Mouse (Mus musculus) CH12.LX (cell line): ENCODE results near the gene Osbpl6. TPM values are rescaled to one million over a fixed set of nuclear protein-coding genes. Genes with fewer than 3 reads are reported as not detected.

Source experiments
- DNase-seq: peaks from one replicate; pipeline ENCODE4 v3.0.0-alpha.2; 2013; ENCODE audit errors: extremely low read depth
- H3K27ac ChIP-seq: 2 replicates; pipeline ENCODE4 v1.5.1; 2012; ENCODE audit warnings: low read depth, mild to moderate bottlenecking, control low read depth, moderate library complexity; ENCODE audit not compliant: insufficient read depth
- H3K27me3 ChIP-seq: replicated peaks from 2 replicates; pipeline ENCODE3; 2012; ENCODE audit warnings: inconsistent platforms
- H3K36me3 ChIP-seq, 2 experiments: replicated peaks in 1 of 2; 2 replicates each; pipeline versions ENCODE3 to v1.6.1; 2012; ENCODE audit warnings: inconsistent platforms in 1 of 2, low read length in 1 of 2, mild to moderate bottlenecking in 1 of 2, mixed read lengths in 1 of 2, moderate library complexity in 1 of 2; ENCODE audit not compliant: control insufficient read depth in 1 of 2, insufficient read depth in 1 of 2
- H3K4me1 ChIP-seq, 2 experiments: 2 replicates each; pipeline ENCODE4 v1.6.1; 2012; ENCODE audit warnings: inconsistent platforms in 1 of 2, moderate library complexity in 1 of 2; ENCODE audit not compliant: insufficient read depth in 2 of 2, control insufficient read depth in 1 of 2
- H3K4me2 ChIP-seq: 2 replicates; pipeline ENCODE4 v1.6.1; 2012; ENCODE audit warnings: low read depth, mild to moderate bottlenecking, control low read depth; ENCODE audit not compliant: poor library complexity, insufficient read depth, severe bottlenecking
- H3K4me3 ChIP-seq, 3 experiments: fragments of 150-350 bp in 1 of 3; sonication (generic) in 1 of 3; replicated peaks in 1 of 3; 2 replicates each; pipeline versions ENCODE3 to v1.5.1; 2011 to 2012; ENCODE audit warnings: low read depth in 2 of 3, low read length in 2 of 3, mild to moderate bottlenecking in 2 of 3, moderate library complexity in 2 of 3, control low read depth in 1 of 3, improper control_type of control experiment in 1 of 3, inconsistent platforms in 1 of 3, mixed read lengths in 1 of 3; ENCODE audit not compliant: poor library complexity in 1 of 3
- H3K79me2 ChIP-seq: replicated peaks from 2 replicates; pipeline ENCODE4 v1.6.1; 2012; ENCODE audit warnings: mild to moderate bottlenecking, moderate library complexity; ENCODE audit not compliant: control insufficient read depth, poor library complexity, insufficient read depth, severe bottlenecking; ENCODE audit errors: extremely low read depth
- H3K9ac ChIP-seq: 2 replicates; pipeline ENCODE4 v1.6.1; 2012; ENCODE audit warnings: low read depth, mild to moderate bottlenecking, control low read depth, moderate library complexity; ENCODE audit not compliant: insufficient read depth
- H3K9me3 ChIP-seq: replicated peaks from 2 replicates; pipeline ENCODE3; 2012; ENCODE audit warnings: low read length, inconsistent platforms, mixed read lengths
- CHD2 ChIP-seq: IDR thresholded peaks from 2 replicates; pipeline ENCODE4 v1.6.1; 2011; ENCODE audit warnings: low read length, improper control_type of control experiment
- CTCF ChIP-seq, 2 experiments: IDR thresholded peaks in 1 of 2; conservative IDR thresholded peaks in 1 of 2; 2 replicates each; pipeline ENCODE4 v1.5.1; 2011 to 2012; ENCODE audit warnings: low read depth in 2 of 2, low read length in 2 of 2, improper control_type of control experiment in 1 of 2, inconsistent platforms in 1 of 2, mild to moderate bottlenecking in 1 of 2, moderate library complexity in 1 of 2
- E2F4 ChIP-seq: IDR thresholded peaks from 2 replicates; pipeline ENCODE4 v1.6.1; 2011; ENCODE audit warnings: low read depth, low read length, improper control_type of control experiment; ENCODE audit not compliant: insufficient replicate concordance
- EP300 ChIP-seq: IDR thresholded peaks from 2 replicates; pipeline ENCODE4 v1.6.1; 2011; ENCODE audit warnings: low read length, improper control_type of control experiment
- ETS1 ChIP-seq: conservative IDR thresholded peaks from 2 replicates; pipeline ENCODE4 v1.6.1; 2012; ENCODE audit warnings: low read depth, mild to moderate bottlenecking, inconsistent platforms, low read length, improper control_type of control experiment, moderate library complexity
- IRF4 ChIP-seq: IDR thresholded peaks from 2 replicates; pipeline ENCODE4 v1.6.1; 2014; ENCODE audit warnings: low read depth, mild to moderate bottlenecking, inconsistent platforms, low read length, improper control_type of control experiment
- JUN ChIP-seq: IDR thresholded peaks from 2 replicates; pipeline ENCODE4 v1.6.1; 2011; ENCODE audit warnings: low read depth, mild to moderate bottlenecking, low read length, improper control_type of control experiment, moderate library complexity; ENCODE audit not compliant: insufficient read depth
- MAFK ChIP-seq: IDR thresholded peaks from 2 replicates; pipeline ENCODE4 v1.6.1; 2011; ENCODE audit warnings: low read length, improper control_type of control experiment; ENCODE audit not compliant: insufficient replicate concordance
- MAZ ChIP-seq: IDR thresholded peaks from 2 replicates; pipeline ENCODE4 v1.6.1; 2012; ENCODE audit warnings: low read depth, mild to moderate bottlenecking, inconsistent platforms, low read length, improper control_type of control experiment, moderate library complexity
- MEF2A ChIP-seq: IDR thresholded peaks from 2 replicates; pipeline ENCODE4 v1.6.1; 2014; ENCODE audit warnings: low read depth, mild to moderate bottlenecking, inconsistent platforms, low read length, improper control_type of control experiment, borderline replicate concordance
- NRF1 ChIP-seq: IDR thresholded peaks from 2 replicates; pipeline ENCODE4 v1.6.1; 2014; ENCODE audit warnings: low read depth, mild to moderate bottlenecking, inconsistent platforms, low read length, improper control_type of control experiment, moderate library complexity
- PAX5 ChIP-seq: IDR thresholded peaks from 2 replicates; pipeline ENCODE4 v1.6.1; 2012; ENCODE audit warnings: low read length, inconsistent platforms, mixed read lengths
- POLR2A ChIP-seq: IDR thresholded peaks from 2 replicates; pipeline ENCODE4 v1.6.1; 2011; ENCODE audit warnings: low read depth, mild to moderate bottlenecking, improper control_type of control experiment, low read length
- SIN3A ChIP-seq: IDR thresholded peaks from 2 replicates; pipeline ENCODE4 v1.6.1; 2012; ENCODE audit warnings: low read length, improper control_type of control experiment, inconsistent platforms
- USF1 ChIP-seq: IDR thresholded peaks from 2 replicates; pipeline ENCODE4 v1.6.1; 2014; ENCODE audit warnings: low read depth, mild to moderate bottlenecking, inconsistent platforms, low read length, improper control_type of control experiment
- ZC3H11A ChIP-seq: IDR thresholded peaks from 2 replicates; pipeline ENCODE4 v1.6.1; 2012; ENCODE audit warnings: low read depth, mild to moderate bottlenecking, inconsistent platforms, low read length, improper control_type of control experiment
- ZNF384 ChIP-seq: IDR thresholded peaks from 2 replicates; pipeline ENCODE4 v1.6.1; 2012; ENCODE audit warnings: low read depth, low read length, improper control_type of control experiment, inconsistent platforms
- dilution Hi-C: fragments of 300-500 bp; cut with MboI; formaldehyde crosslinking; loops from 2 replicates; pipeline ENCODE4 v1.14.3; 2020; ENCODE audit warnings: low sequenced_read_pairs; ENCODE audit not compliant: extremely low pct_unique_long_range_greater_than_20kb, extremely low pct_ligation_motif_present
- in situ Hi-C: fragments of 300-500 bp; cut with MboI; formaldehyde crosslinking; loops from 3 replicates; pipeline ENCODE4 v1.14.3; 2019; ENCODE audit warnings: low sequenced_read_pairs, low pct_ligation_motif_present, low pct_unique_long_range_greater_than_20kb, mixed read lengths
- polyA plus RNA-seq: library from polyadenylated mRNA; unstranded; fragments of >175 nt; gene quantifications from 2 replicates; pipeline ENCODE4 v1.2.1, GENCODE M21; 2012; ENCODE audit warnings: low read depth; ENCODE audit not compliant: insufficient read length
- total RNA-seq, 2 experiments: library from RNA; depleted of rRNA; stranded (reverse); fragments of 300-350 nt in 1 of 2; fragments of >200 nt in 1 of 2; gene quantifications; 2 replicates each; pipeline ENCODE4 v1.2.3; 2012 to 2014

Osbpl6 gene
- total and polyA plus RNA-seq, 3 experiments, result 0.19 to 0.60 (median 0.38) TPM

DNA sequence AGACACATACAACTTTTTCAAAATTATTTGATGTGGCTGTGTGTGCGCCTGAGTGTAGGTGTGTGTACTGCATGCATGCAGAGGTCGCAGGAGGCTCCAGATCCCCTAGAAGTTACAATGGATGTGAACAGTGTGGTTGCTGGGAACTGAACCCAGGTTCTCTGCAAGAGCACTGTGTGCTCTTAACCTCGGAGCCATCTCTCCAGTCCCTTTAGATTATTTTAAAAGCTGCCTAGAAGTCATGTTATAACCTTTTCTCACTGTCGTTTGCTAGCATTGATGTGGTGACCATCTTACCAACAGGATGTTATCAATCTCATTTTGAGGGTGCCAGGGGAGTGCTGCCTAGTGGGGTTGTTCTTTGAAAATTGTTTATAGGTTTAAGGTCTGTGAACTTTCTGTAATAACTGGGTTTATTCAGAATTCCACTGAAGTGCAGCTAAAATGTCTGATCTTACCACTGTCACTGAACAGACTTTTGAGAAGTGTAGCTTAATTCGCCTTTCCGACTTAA, 15.2 kb downstream of the Osbpl6 start:
- H3K27me3 ChIP-seq, result no peaks in the 10 kb centered on the region
- H3K9ac ChIP-seq, result no peak overlapping the region
- no peaks in the 10 kb centered on the region for H3K4me1 ChIP-seq
- H3K9me3 ChIP-seq, result no peaks in the 10 kb centered on the region
- H3K4me3 ChIP-seq, result no peak overlapping the region
- no peak overlapping the region for H3K27ac ChIP-seq
- dilution Hi-C loops (no loop called here), in situ Hi-C loops (no loop called here)
- H3K79me2 ChIP-seq, result no peaks in the 10 kb centered on the region
- TF ChIP-seq ZNF384, result no peak
- H3K4me2 ChIP-seq, result no peak overlapping the region
- H3K36me3 ChIP-seq, result no peaks in the 10 kb centered on the region
- no peak for DNase-seq

GRCm38 (mm10) chr2:76426816-76427215, 20.5 kb downstream of the Osbpl6 start:
- no peaks in the 10 kb centered on the region for H3K36me3 ChIP-seq
- peaks cover 8% of the 10 kb centered on the region for H3K9me3 ChIP-seq
- TF ChIP-seq E2F4 (no peak), JUN (no peak), POLR2A (no peak), ZNF384 (no peak), EP300 (no peak), USF1 (no peak), MAFK (no peak), IRF4 (no peak), PAX5 (no peak), MAZ (no peak), CTCF (conservative IDR thresholded peaks at IDR 0.05 in 1 of 2, IDR thresholded peaks at IDR 0.05 in 1 of 2; ENCODE audit: low read depth in 2 of 2, low read length in 2 of 2) (no peak), ETS1 (no peak), CHD2 (no peak), ZC3H11A (no peak), MEF2A (no peak), SIN3A (no peak), NRF1 (no peak)
- dilution Hi-C loops, result no loop called here
- DNase-seq, result no peak
- in situ Hi-C loops, result no loop called here
- no peak overlapping the region for H3K4me3 ChIP-seq
- H3K27me3 ChIP-seq, result no peaks in the 10 kb centered on the region
- no peak overlapping the region for H3K9ac ChIP-seq
- H3K4me1 ChIP-seq, result peaks cover 2 to 10% of the 10 kb centered on the region in 2 experiments; a peak in 2 of 4 replicates
- no peak overlapping the region for H3K4me2 ChIP-seq
- H3K27ac ChIP-seq, result no peak overlapping the region
- H3K79me2 ChIP-seq, result no peaks in the 10 kb centered on the region
